ENCODE assay signal across 8 mouse cellular contexts in genomic region chr3:98383024-98383790, GRCm38 (mm10). TPM values are rescaled to one million over a fixed set of nuclear protein-coding genes. Genes with fewer than 3 reads are reported as not detected.
DNase-seq lines count a peak whose midpoint lies in the region; ATAC-seq and TF ChIP-seq lines count a peak whose summit lies in the region.

No protein-coding gene starts in this region.

- peak overlapping the region; percentile 94 for H3K4me3 ChIP-seq in heart, embryonic 11.5 days (ENCODE audit: low read depth, low read length)
- H3K4me3 ChIP-seq in ES-E14 (ENCODE audit: insufficient read depth in 1 of 2, low read depth in 1 of 2, low read length in 2 of 2, poor library complexity in 1 of 2, severe bottlenecking in 1 of 2) = peak overlapping the region; percentile 82 to 98
- H3K4me3 ChIP-seq in embryonic facial prominence, embryonic 11.5 days (ENCODE audit: low read depth, low read length) = peak overlapping the region; percentile 87

- WGBS in heart, embryonic 11.5 days (ENCODE audit: insufficient replicate concordance) = 10% methylated on average over 21 of the region's 21 CpGs
- 9% methylated on average over 21 of the region's 21 CpGs for WGBS in embryonic facial prominence, embryonic 11.5 days

- in situ Hi-C loops in ES-E14 (cut with MboI; ENCODE audit: low sequenced_read_pairs in 2 of 2, unreplicated experiment in 2 of 2) = no loop called here

- H3K27me3 ChIP-seq in heart, embryonic 11.5 days (ENCODE audit: control insufficient read depth, insufficient read depth, low read length) = no peaks in the 10 kb centered on the region
- no peaks in the 10 kb centered on the region for H3K27me3 ChIP-seq in embryonic facial prominence, embryonic 11.5 days (ENCODE audit: control insufficient read depth, insufficient read depth, low read length)

- peak; percentile 47; the same call in 1 of the 2 replicates for ATAC-seq in heart, embryonic 11.5 days (replicated peaks; ENCODE audit: insufficient number of reproducible peaks, low FRiP score, low TSS enrichment)
- ATAC-seq in embryonic facial prominence, embryonic 11.5 days (replicated peaks; ENCODE audit: insufficient number of reproducible peaks, low FRiP score, low TSS enrichment, low read depth) = peak; percentile 60

- H3K27ac ChIP-seq in heart, embryonic 11.5 days (ENCODE audit: low read depth, low read length) = peak overlapping the region; percentile 77
- no peak overlapping the region for H3K27ac ChIP-seq in ES-E14 (ENCODE audit: insufficient read depth, low read depth, low read length, poor library complexity, severe bottlenecking)
- no peak overlapping the region for H3K27ac ChIP-seq in embryonic facial prominence, embryonic 11.5 days (replicated peaks; ENCODE audit: low read depth, low read length)

- H3K4me2 ChIP-seq in heart, embryonic 11.5 days = peak overlapping the region; percentile 91
- H3K4me2 ChIP-seq in embryonic facial prominence, embryonic 11.5 days (ENCODE audit: low read depth, low read length) = peak overlapping the region; percentile 88

- no peaks in the 10 kb centered on the region for H3K9me3 ChIP-seq in heart, embryonic 11.5 days (replicated peaks; ENCODE audit: control insufficient read depth, low read length)
- H3K9me3 ChIP-seq in ES-E14 (ENCODE audit: control insufficient read depth, insufficient read depth, low read depth, low read length) = no peaks in the 10 kb centered on the region
- H3K9me3 ChIP-seq in embryonic facial prominence, embryonic 11.5 days (replicated peaks; ENCODE audit: control insufficient read depth, low read length) = no peaks in the 10 kb centered on the region

- peak overlapping the region; percentile 92 for H3K9ac ChIP-seq in heart, embryonic 11.5 days (ENCODE audit: low read depth, low read length)
- no peak overlapping the region; the same call in 1 of the 2 replicates for H3K9ac ChIP-seq in ES-E14 (ENCODE audit: insufficient read depth, low read depth, low read length, poor library complexity, severe bottlenecking)
- peak overlapping the region; percentile 95 for H3K9ac ChIP-seq in embryonic facial prominence, embryonic 11.5 days (replicated peaks; ENCODE audit: low read length)

- H3K36me3 ChIP-seq in heart, embryonic 11.5 days (ENCODE audit: control insufficient read depth, insufficient read depth, low read length) = no peaks in the 10 kb centered on the region
- no peaks in the 10 kb centered on the region for H3K36me3 ChIP-seq in ES-E14 (ENCODE audit: control insufficient read depth, insufficient read depth, low read length, poor library complexity, severe bottlenecking)
- no peaks in the 10 kb centered on the region for H3K36me3 ChIP-seq in embryonic facial prominence, embryonic 11.5 days (replicated peaks; ENCODE audit: control insufficient read depth, insufficient read depth, low read depth, low read length)

- no peak for DNase-seq in heart, postnatal 4 days
- no peak for DNase-seq in ES-E14 (ENCODE audit: low read depth, low spot score)
- DNase-seq in embryonic facial prominence, embryonic 11.5 days (ENCODE audit: low spot score) = peak; percentile 5
- peak; percentile 9 to 27 for DNase-seq in kidney, postnatal 4 days
- peak; percentile 5 for DNase-seq in retina, embryonic 14.5 days (ENCODE audit: low spot score)
- DNase-seq in gastrocnemius, postnatal 4 days (ENCODE audit: low spot score in 2 of 2) = no peak
- DNase-seq in frontal cortex, adult 2 months (ENCODE audit: extremely low spot score in 1 of 2, low spot score in 1 of 2) = no peak

- peaks cover 18% of the 10 kb centered on the region for H3K4me1 ChIP-seq in heart, embryonic 11.5 days (ENCODE audit: control insufficient read depth, insufficient read depth, low read length)
- H3K4me1 ChIP-seq in ES-E14 (ENCODE audit: control insufficient read depth in 2 of 2, insufficient read depth in 2 of 2, low read length in 2 of 2, poor library complexity in 1 of 2) = peaks cover 0 to 5% of the 10 kb centered on the region in 2 experiments; a peak in 1 of 4 replicates
- no peaks in the 10 kb centered on the region for H3K4me1 ChIP-seq in embryonic facial prominence, embryonic 11.5 days (ENCODE audit: control insufficient read depth, insufficient read depth, low read length)

TF ChIP-seq in ES-E14, 5 proteins besides CTCF, POLR2A, EP300 and RAD21:
- TF ChIP-seq CHD2 (IDR thresholded peaks at IDR 0.05; ENCODE audit: low read depth, low read length) (no peak), ZNF384 (IDR thresholded peaks at IDR 0.05; ENCODE audit: low read depth, low read length) (no peak), MAFK (IDR thresholded peaks at IDR 0.05; ENCODE audit: insufficient read depth, low read depth, low read length) (no peak), HCFC1 (IDR thresholded peaks at IDR 0.05; ENCODE audit: borderline replicate concordance, insufficient read depth, low read length) (no peak), ZC3H11A (IDR thresholded peaks at IDR 0.05; ENCODE audit: borderline replicate concordance, low read depth, low read length) (no peak)

RNA-seq across cellular contexts. Expression of gene Zfp697, which starts 0.9 kb away (rescaled TPM):
- 8.2 and 12.1 TPM in 2 replicates for polyA plus RNA-seq in heart, embryonic 11.5 days (2014; fragmentation: Nextera tagmentation; extraction: Ambion mirVana)
- total RNA-seq in heart, postnatal 4 days (2021) = 1 to 10 TPM; 9.4 to 9.8 TPM
- total RNA-seq in ES-E14 (2012; rRNA removed) = 2.1 and 3.4 TPM in 2 replicates
- polyA plus RNA-seq in embryonic facial prominence, embryonic 11.5 days (2014; fragmentation: Nextera tagmentation; extraction: Ambion mirVana) = 9.7 and 9.9 TPM in 2 replicates
- total RNA-seq in gastrocnemius, postnatal 4 days (2021) = 1 to 10 TPM; 4.0 TPM
- 17.0 TPM in 2 replicates for polyA plus RNA-seq in frontal cortex, adult 2 months (2012; rRNA removed)

RNA-seq across cellular contexts. Expression of gene Phgdh, which starts 43.4 kb away (rescaled TPM):
- polyA plus RNA-seq in heart, embryonic 11.5 days (2014; fragmentation: Nextera tagmentation; extraction: Ambion mirVana) = 116 and 119 TPM in 2 replicates
- 10 to 100 TPM; 11.2 to 13.9 TPM for total RNA-seq in heart, postnatal 4 days (2021)
- total RNA-seq in ES-E14 (2012; rRNA removed) = 162 and 206 TPM in 2 replicates
- polyA plus RNA-seq in embryonic facial prominence, embryonic 11.5 days (2014; fragmentation: Nextera tagmentation; extraction: Ambion mirVana) = 302 and 306 TPM in 2 replicates
- total RNA-seq in gastrocnemius, postnatal 4 days (2021) = 10 to 100 TPM; 22.9 to 29.1 TPM
- polyA plus RNA-seq in frontal cortex, adult 2 months (2012; rRNA removed) = 119 and 136 TPM in 2 replicates

Comparison
In these comparisons a context has a peak if more than half of its experiments do, and no peak if none do; other contexts are left out.
1. DNase-seq: peak in embryonic facial prominence, embryonic 11.5 days (single experiment), kidney, postnatal 4 days (2 of 2) and retina, embryonic 14.5 days (single experiment); none in heart, postnatal 4 days (single experiment), ES-E14 (single experiment), gastrocnemius, postnatal 4 days (0 of 2) and frontal cortex, adult 2 months (0 of 2).
2. Peak in every context shown above with its lines, with median percentiles within 50 percentile points of each other: H3K4me3 ChIP-seq.